Mouse (Mus musculus) adrenal gland, postnatal 14 days (tissue): ENCODE results near the gene Tsc22d4. TPM values are rescaled to one million over a fixed set of nuclear protein-coding genes. Genes with fewer than 3 reads are reported as not detected.

ENCODE experiments used
- DNase-seq: peaks from one replicate; pipeline ENCODE4 v3.0.0; 2021; ENCODE audit warnings: mixed read lengths
- total RNA-seq: library from RNA; stranded (reverse); gene quantifications from 2 replicates; pipeline ENCODE4 v1.2.3, GENCODE M21; 2021

The Tsc22d4 gene
- total RNA-seq, 1 experiment from 2014 or later = 74.9 TPM

GRCm38 (mm10) chr5:137788946-137789531 is 43.5 kb downstream of the Tsc22d4 start:
- no peak for DNase-seq

DNA sequence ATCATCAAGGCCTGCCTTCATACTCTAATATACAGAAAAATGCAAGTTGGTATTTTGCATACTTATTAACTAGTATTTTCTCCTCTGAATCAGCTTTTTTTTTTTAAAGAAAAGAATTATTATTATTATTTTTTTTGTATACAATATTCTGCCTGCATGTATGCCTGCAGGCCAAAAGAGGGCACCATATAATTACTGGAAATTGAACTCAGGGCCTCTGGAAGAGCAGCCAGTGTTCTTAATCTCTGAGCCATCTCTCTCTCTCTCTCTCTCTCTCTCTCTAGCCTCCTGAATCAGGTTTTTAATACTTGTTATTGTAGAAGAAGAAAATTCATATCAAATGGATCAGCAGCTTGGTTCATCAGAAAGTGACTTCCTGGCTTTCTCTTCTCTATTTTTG is 46.0 kb downstream of the Tsc22d4 start:
- DNase-seq = no peak

- DNase-seq = peak; percentile 39
These were observed 51.1 kb downstream of the Tsc22d4 start for GRCm38 (mm10) chr5:137796606-137797005.

GRCm38 (mm10) chr5:137800917-137801316 is 55.4 kb downstream of the Tsc22d4 start:
- no peak for DNase-seq

DNA sequence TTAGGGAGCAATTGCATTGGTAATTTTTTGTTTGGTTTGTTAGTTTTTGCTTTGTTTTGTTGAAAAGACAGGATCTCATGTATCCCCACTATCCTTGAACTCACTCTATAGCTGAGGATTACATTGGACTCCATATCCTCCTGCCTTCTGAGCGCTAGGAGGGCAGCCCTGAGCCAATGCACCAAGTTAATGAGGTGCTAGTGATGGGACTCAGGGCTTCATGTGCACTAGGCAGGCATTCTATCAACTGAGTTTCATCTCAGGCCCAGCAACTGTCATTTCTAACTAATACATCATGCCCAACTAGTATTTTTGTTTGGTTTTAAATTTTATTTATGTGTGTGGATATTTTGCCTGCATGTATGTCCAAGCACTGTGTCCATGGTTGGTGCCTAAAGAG is 60.6 kb downstream of the Tsc22d4 start:
- DNase-seq = no peak

GRCm38 (mm10) chr5:137808316-137808715 is 62.8 kb downstream of the Tsc22d4 start:
- DNase-seq = no peak

DNA sequence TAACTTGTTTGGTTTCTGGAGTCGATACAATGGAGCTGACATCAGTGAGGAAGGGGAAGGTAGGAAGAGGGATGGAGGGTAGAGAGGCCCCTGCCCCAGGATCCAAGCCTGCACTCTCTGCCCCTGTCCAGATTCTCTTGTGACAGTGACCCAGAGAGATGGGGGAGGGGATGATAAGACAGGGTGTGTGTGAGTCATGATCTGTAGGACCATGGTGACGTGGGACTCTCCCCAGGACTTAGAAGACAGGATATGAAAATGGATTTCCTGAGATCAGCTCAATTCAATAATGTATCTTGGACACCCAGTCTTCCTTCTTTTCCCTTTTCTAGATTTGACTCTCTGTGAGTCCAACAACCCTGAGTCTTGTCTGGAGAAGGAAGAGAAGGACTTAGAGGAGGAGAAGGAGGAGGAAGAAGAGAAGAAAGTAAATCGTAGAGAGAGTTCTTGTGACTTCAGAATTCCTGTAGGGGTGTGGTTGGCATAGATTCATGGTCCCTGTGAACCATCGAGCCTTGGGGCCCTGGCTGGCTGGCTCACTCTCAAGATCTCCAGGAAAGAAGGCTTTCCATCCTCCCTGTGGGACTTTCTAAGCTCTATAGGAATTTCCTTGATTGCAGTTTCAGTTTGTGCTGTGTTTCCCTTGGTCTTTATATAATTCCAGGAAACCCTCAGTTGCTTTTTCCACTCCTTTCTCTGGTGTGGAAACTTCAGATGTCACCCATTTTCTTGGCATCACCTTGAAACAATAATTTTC is 72.1 kb downstream of the Tsc22d4 start:
- DNase-seq = no peak

Other genes with a start within 250 kb of the Tsc22d4 start
- 22.3 and 26.2 TPM in 2 replicates for gene Pop7, start 243.2 kb upstream of the Tsc22d4 start, total RNA-seq
- gene Gigyf1, start 227.2 kb upstream of the Tsc22d4 start, total RNA-seq = 30.5 and 36.6 TPM in 2 replicates
- gene Epo, start 212.5 kb upstream of the Tsc22d4 start, total RNA-seq = not detected in 2 replicates
- gene Gnb2, start 212.2 kb upstream of the Tsc22d4 start, total RNA-seq = 574 and 611 TPM in 2 replicates
- gene Actl6b, start 192.2 kb upstream of the Tsc22d4 start, total RNA-seq = 2.8 and 3.8 TPM in 2 replicates
- 1.4 and 26.4 TPM in 2 replicates for gene Tfr2, start 175.9 kb upstream of the Tsc22d4 start, total RNA-seq
- 42.5 and 44.9 TPM in 2 replicates for gene Mospd3, start 144.7 kb upstream of the Tsc22d4 start, total RNA-seq
- 414 and 471 TPM in 2 replicates for gene Pcolce, start 131.9 kb upstream of the Tsc22d4 start, total RNA-seq
- gene Fbxo24, start 116.7 kb upstream of the Tsc22d4 start, total RNA-seq = 0.38 and 0.85 TPM in 2 replicates
- 30.1 and 35.9 TPM in 2 replicates for gene Lrch4, start 116.6 kb upstream of the Tsc22d4 start, total RNA-seq
- gene Gm20605, start 116.6 kb upstream of the Tsc22d4 start, total RNA-seq = 7.2 and 11.6 TPM in 2 replicates
- gene Sap25, start 104.4 kb upstream of the Tsc22d4 start, total RNA-seq = 7.4 and 12.8 TPM in 2 replicates
- gene Irs3, start 100.0 kb upstream of the Tsc22d4 start, total RNA-seq = 4.2 and 4.6 TPM in 2 replicates
- gene Agfg2, start 61.0 kb upstream of the Tsc22d4 start, total RNA-seq = 22.9 and 25.3 TPM in 2 replicates
- 3.6 and 5.9 TPM in 2 replicates for gene Nyap1, start 4.1 kb upstream of the Tsc22d4 start, total RNA-seq
- gene Ppp1r35, start 33.1 kb downstream of the Tsc22d4 start, total RNA-seq = 20.4 and 21.9 TPM in 2 replicates
- gene Mepce, start 41.9 kb downstream of the Tsc22d4 start, total RNA-seq = 41.5 and 46.7 TPM in 2 replicates
- 5.6 and 5.7 TPM in 2 replicates for gene Zcwpw1, start 42.1 kb downstream of the Tsc22d4 start, total RNA-seq
- gene Pilra, start 90.6 kb downstream of the Tsc22d4 start, total RNA-seq = 1.2 and 2.9 TPM in 2 replicates
- gene Pilrb1, start 112.4 kb downstream of the Tsc22d4 start, total RNA-seq = 0.67 and 1.6 TPM in 2 replicates
- 0.45 and 0.70 TPM in 2 replicates for gene Pilrb2, start 126.1 kb downstream of the Tsc22d4 start, total RNA-seq
- 0.26 and 7.7 TPM in 2 replicates for gene Cyp3a13, start 175.9 kb downstream of the Tsc22d4 start, total RNA-seq
- gene Gjc3, start 217.4 kb downstream of the Tsc22d4 start, total RNA-seq = 0.70 and 0.94 TPM in 2 replicates
- 6.4 and 99.5 TPM in 2 replicates for gene Azgp1, start 235.8 kb downstream of the Tsc22d4 start, total RNA-seq